Mouse (Mus musculus) urinary bladder, postnatal 25 days (tissue): ENCODE data around the gene Gm11020.
"Not testable (repeated sequence)": the region's sequence is repeated elsewhere in the genome, so short reads cannot be mapped to it uniquely, and the experiment has no call there.

Experiments
- DNase-seq: peaks from one replicate; pipeline ENCODE4 v3.0.0; 2022; ENCODE audit warnings: low spot score

Gene Gm11020

DNA sequence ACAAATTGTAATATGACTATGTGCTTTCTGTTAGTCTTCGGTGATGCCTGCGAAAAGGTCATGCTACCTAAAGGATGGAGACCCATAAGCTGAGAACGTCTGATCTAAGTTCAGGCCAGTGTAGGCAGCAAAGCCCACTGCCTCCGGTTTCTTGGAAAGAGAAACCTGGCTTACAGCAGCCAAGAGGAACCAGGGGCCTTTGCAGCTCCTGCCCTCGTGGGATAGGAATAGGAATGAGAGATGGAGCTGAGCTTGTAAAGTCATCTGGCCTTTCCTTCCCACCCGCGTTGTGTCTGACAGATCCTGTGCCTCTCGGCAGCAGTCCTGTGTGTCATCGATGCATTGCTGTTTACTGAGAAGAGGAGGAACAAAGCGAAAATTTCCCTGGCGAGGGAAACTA is at the start of gene Gm11020:
Gm11020 (plus strand) TSS at position 301 of the 400 bp plus-strand sequence.
- not testable (repeated sequence) for DNase-seq

- not testable (repeated sequence) for DNase-seq
Measured at GRCm38 (mm10) chr8:104293081-104293480, 28.3 kb upstream of the Gm11020 start, which contains the start of gene Cmtm2a. Gene Cmtm2a, minus strand, starts transcription at chr8:104293181.

DNA sequence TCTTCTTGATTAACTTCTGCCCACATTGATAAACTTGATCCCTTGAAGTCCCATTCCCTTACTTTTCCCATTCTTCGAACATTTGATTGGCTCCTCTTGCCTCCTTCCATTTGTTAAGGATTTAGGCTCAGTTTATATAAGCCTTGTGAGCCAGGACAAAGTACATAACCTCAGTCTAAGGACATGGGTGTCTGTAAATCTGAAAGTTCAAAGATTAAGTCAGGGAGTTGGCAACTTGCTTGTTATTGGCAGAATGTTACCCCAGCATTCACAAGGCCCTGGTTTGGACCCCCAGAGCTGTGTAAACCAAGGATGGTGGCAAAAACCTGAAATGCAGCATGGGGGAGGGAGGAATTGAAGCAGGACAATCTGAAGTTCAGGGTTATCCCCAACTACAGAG is 27.0 kb upstream of the Gm11020 start:
- DNase-seq, result no peak

DNA sequence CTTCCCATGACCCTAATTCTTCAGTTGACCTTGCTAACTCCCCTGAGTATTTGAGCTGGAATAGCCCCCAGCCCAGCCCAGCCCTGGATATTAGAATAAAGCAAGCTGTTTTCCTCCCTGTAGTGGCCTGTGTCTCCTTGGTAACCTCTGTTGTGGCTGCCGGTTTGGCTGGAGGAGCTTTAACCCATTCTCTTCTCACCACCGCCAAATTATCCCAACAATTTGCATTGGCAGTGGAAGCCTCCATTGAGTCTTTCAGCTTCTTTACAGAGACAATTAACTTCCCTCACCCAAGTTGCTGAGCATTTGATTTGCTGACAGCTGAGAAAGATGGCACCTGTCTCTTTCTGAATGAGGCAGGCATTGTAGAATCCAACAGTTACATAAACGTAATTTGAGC is 19.8 kb upstream of the Gm11020 start:
- not testable (repeated sequence) for DNase-seq

DNA sequence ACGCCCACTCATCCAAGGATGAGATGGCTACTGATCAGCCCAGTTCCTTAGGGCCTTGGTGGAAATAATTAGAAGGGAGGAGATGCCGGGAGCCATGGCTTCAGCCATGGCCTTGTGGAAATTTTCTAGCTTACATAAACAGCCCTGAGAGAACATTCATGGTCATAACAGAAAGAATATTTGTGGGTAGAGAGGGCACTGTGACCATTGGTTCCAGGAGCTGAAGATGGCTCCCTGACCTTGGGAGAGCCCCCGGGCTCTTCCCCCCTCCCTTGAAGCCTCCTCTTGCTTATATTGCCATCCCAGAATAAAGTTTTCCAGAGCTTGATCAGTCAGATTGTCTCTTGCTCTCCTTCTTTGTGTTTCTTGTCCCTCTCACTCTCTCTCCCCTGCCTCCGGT is 18.8 kb upstream of the Gm11020 start:
- not testable (repeated sequence) for DNase-seq

DNA sequence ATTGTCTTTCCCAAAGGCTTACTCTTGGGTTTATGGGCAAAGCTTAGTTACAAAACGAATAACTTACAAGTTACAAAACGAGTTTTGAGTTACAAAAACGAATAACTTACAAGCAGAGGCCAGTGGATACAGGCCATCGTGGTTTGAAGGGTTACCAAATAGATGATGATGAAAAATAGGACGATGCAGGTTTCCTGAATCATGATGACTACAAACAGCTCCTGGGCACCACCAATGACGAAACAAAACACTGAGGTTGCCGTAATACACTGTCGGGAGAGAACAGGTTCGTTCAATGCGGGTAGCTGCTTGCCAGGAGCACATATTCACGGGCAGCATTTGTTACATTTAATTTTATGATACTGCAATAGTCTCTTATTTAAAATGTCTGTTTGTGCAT is 16.4 kb upstream of the Gm11020 start:
- DNase-seq, result no peak

GRCm38 (mm10) chr8:104308341-104308740 is 13.0 kb upstream of the Gm11020 start:
- not testable (repeated sequence) for DNase-seq

- DNase-seq, result not testable (repeated sequence)
Measured at GRCm38 (mm10) chr8:104309441-104310155, 11.8 kb upstream of the Gm11020 start, which contains the start of the genes Gm45711 and Cmtm1. Gene Gm45711, minus strand, starts transcription at chr8:104310081. Gene Cmtm1, minus strand, starts transcription at chr8:104310145.

DNA sequence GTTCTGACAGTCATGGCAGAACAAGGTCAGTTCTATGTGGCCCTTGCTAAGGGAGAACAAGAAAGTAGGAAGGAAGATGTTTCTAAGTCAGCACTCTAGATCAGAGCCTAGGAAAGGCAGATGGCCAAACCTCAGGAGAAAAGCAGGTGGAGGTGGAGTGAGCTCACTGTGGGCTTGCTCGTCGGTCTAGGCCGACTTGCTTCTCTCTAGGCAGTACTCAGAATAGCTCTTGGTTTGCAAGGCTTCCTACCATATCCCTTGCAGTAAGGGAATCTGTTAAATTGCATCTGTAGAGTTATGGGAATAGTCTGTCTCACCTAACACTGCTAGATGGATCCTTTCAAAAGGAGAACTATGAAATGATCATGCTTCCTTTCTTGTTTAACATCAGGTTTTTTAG is 9.3 kb upstream of the Gm11020 start:
- DNase-seq, result not testable (repeated sequence)

DNA sequence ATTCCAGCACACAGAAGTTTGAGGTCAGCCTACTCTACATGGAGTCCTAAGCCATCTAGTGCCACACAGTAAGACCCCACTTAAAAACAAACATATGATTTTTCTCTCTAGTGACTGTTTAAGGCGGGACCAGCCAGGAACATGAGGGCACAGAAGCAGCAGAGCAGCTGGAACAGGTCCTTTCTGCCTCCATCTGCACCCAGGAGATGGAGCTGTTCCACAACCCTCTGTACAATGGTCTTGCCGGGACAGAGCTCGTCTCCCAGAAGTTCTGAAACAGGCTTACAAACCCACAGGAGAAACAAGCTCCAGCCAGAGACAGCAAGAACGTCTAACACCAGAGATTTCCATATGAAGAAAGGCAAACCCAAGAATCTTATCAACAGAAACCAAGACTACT is 8.1 kb upstream of the Gm11020 start:
- no peak for DNase-seq

GRCm38 (mm10) chr8:104321930-104322329 is 563 bp downstream of the Gm11020 start, which contains the start of gene Cmtm2b:
Gene Cmtm2b, plus strand, starts transcription at chr8:104322230.
- DNase-seq, result not testable (repeated sequence)

- no peak for DNase-seq
Measured at GRCm38 (mm10) chr8:104332665-104333631, 11.6 kb downstream of the Gm11020 start.

GRCm38 (mm10) chr8:104333786-104334185 is 12.4 kb downstream of the Gm11020 start:
- no peak for DNase-seq

DNA sequence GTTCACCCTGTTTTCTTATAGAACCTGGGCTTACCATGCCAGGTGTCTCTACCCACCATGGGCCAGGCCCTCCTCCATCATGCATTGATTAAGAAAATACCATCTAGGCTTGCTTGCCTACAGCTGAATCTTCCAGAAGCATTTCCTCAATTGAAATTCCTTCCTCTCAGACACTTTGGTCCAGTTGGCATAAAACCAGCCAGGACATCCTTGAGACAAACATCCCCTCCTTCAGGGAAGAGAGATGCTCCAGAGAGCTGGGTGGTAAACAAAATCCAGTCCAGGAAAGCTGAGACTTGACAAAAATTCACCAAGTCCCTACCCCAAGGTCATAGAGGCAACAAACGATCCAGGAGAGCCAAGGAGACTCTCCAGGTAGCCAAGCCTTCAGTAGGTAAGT is 12.8 kb downstream of the Gm11020 start:
- no peak for DNase-seq

DNA sequence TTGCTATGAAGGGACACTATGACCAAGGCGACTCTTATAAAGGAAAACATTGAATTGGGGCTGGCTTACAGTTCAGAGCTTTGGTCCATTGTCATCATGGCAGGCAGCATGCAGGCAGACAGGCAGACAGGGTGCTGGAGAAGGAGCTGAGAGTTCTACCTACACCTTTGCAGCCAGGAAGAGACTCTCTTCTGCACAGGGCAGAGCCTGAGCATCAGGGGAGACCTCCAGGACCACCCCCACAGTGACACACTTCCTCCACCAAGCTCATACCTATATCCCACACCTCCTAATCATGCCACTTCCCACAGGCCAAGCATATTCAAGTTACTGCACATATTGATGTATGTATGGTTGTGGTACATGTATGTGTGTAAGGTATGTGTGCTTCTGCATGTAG is 15.4 kb downstream of the Gm11020 start:
- no peak for DNase-seq

DNA sequence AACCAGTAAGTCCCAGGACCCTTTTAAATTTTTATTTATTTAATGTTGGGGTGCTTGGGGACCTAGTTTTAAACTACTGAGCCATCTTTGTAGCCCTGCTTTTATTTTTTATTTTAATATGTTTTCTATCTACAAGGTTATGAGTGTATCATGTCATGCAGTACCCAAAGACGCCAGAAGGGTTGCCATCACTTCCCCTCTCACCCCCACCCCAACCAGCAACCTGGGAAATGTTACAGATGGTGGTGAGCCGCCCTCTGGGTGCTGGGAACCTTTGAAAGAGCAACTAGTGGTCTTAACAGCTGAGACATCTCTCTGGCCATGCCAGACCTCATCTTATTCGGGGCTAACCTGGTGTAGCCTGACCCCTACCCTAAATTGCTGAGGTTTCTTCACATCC is 16.5 kb downstream of the Gm11020 start:
- no peak for DNase-seq

GRCm38 (mm10) chr8:104339229-104339982 is 18.0 kb downstream of the Gm11020 start, which contains the start of gene Cmtm3:
Gene Cmtm3, plus strand, starts transcription at chr8:104339410.
- DNase-seq, result no peak

DNA sequence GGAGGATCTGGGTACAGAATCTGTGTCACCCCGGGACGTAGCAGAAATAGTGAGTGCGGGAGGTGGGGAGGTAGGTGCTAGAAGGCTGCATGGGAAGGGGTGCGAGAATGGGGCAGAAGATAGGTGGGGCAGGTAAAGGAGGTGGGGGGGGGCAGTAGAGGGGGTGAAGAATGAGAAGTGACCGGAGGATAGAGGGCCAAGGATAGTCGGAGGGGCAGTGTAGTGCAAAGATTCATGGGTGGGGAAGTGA is 18.5 kb downstream of the Gm11020 start:
- no peak for DNase-seq

- peak; percentile 70 for DNase-seq
Measured at GRCm38 (mm10) chr8:104340233-104341105, 19.1 kb downstream of the Gm11020 start.

DNA sequence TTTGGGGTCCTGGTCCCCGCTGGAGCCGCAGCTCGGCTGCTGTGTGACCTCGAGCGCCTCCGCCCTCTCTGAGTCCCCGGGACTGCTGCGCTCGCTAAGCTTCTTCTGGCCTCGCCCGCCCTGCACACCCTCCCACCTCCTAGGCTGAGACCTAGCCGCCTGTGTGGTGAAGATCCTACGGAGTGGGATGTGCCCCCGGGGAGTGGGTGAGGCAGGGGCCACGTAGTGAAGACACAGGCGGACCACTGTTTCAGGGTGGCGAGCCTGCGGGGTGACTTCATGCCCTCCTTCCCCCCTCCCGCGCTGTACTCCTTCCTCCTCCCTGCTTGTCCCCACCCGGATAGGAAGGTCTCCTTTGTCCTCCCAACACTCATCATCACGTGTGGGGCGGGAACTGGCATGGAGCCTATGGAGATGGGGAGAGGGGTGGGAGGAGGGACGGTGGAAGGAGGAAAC is 19.8 kb downstream of the Gm11020 start:
- peak; percentile 56 for DNase-seq

DNA sequence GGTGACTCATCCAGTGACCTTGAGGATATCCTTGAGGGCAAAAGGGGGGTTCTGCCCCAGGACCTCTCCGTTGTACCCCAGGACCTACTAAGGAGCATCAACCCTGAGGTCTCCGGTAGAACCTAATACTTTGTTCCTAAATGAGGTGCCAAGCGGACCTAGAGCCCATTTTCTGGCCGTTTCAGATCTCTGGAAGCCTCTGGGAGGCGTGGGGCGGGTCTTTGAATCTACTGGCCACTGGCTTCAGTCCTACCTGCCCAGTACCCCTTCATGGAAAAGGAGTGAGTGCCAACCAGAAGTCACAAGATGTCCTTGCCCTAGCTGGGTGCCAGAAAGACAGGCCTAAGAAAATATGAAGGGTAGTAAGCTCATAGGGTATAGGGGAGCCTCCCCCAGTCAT is 20.3 kb downstream of the Gm11020 start:
- no peak for DNase-seq
